Mouse (Mus musculus): ENCODE measurements around the gene Zfp592.
A peak's percentile ranks its signal among the peaks of the same experiment; 100 is the strongest.

Gene Zfp592

DNA sequence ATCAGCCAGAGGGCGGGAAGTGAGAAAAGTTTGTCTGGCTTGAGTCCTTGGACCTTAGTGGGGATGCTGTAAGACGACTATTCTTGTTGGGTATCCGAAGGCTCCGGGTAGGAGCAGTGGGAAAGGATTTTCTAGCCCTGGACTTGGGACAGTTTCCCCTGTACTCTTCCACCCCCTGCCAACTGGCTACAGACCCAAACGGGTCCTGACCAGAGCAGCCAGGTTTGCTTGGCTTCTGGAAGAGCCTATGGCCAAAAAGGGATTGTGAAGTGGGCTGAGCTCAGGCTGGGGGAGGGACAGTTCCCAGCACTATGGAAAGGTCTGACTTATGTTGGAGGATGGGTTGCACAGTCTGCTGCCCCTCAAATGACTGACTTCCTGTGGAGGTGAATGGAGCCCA, 65.9 kb downstream of the Zfp592 start:
- no peak for DNase-seq

DNA sequence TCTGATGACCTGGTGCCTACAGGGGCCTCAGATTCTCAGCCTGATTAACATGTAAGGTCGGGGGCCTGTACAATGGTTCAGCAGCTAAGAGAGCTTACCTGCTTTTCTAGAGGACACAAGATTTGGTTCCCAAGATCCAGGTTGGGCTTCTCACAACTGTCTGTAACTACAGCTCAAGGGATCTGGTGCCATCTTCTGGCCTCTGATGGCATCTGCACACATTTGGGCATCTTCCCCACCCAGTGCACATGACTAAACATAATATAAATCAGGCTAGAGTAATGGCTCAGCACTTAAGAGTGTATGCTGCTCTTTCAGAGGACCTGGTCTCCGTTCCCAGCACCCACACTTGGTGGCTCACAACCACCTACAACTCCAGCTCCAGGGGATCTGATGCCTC, 67.4 kb downstream of the Zfp592 start:
- DNase-seq: peak; percentile 70

DNA sequence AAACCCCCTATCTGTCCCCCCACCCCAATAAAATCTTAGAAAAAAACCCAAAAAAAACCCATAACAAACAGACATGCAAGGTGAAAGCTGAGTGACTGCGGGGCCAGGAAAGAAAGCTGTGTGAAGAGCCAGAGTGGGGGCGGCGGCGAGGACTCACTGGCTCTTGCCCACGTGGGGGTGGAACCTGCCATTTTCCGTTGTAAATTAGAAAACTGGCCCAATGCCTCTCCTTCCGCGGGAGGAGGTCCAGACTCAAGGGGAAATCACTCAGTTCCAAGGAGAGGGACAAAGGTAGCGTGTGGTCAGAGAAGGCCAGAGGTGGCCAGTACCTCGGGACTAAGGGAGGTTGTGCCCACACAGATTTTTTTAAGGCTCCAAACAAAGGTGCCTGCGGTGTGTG, 68.5 kb downstream of the Zfp592 start:
- no peak for DNase-seq

DNA sequence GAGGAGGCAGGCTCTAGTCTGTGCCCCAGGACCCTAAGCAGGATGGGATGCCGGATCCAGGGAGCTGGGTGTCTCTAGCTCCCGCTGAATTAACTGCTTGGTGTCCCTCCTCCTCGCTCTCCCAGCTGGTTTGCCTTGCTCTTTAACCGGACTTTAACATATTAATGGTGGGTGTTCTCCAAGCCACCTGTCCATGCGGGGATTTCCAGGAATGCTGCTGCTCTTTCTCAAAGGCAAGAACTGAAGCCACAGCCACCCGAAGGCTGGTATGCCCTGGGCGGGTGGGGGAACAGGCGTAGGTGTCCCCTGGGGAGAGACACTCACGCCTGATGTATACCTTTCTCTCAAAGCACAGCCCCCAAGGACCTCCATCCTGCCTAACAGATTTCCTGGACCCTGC, 69.9 kb downstream of the Zfp592 start:
- DNase-seq: no peak

DNA sequence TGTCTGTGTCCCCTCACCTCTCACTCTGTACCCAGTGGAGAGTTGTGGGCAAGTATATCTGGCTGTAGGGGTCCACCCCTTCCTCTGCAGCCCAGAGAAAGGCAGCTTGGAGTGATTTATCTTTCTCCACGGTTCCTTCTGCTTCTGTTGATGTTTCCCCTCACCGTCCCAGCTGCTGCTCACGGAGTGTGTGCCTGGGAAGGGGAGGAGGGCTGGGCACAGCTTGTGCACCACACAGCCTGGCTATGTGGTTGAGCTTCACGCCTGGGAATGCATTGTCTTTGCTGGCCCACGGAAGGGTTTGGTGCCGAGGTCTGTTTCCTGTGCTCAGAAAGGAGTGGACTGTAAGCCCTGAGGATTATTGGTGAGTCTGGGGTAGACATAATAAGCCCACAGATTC, 73.2 kb downstream of the Zfp592 start:
- DNase-seq: no peak

DNA sequence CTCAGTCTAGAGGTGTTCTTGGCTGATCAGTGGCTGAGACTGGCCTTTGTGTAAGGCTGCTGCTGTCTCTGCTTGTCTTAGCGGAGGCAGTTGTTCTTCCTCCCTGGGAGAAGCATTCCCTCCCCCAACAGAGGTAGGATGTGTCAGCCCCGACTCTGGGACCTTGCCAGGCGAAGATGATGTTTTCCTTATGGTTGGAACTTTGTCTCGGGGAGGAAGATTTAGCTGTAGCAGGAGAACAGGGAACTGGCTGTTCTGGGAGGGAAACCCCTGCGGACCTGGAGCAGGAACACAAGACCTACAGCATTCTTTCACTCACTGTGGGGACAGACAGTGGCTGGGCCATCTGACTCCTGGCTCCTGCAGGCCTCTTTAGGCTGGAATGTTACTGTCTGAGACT, 79.0 kb downstream of the Zfp592 start:
- DNase-seq: no peak

DNA sequence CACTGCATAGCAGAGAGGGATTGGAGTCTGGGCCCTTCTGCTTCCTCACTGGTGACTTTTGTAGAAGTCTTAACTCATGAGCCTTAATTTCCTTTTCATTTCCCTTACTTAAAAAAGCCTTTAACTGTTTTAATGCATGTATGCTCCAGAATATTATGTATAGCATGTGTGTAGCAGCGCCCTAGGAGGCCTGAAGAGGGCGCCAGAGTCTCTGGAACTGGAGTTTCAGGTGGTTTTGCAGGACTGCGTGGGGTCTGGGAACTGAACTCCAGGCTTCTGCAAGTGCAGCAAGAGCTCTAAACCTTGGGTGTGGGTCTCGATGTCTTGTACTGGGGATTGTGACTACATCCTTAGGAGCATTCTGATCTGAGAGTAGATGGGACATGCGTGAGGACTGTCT, 79.8 kb downstream of the Zfp592 start:
- peak; percentile 34 for DNase-seq

DNA sequence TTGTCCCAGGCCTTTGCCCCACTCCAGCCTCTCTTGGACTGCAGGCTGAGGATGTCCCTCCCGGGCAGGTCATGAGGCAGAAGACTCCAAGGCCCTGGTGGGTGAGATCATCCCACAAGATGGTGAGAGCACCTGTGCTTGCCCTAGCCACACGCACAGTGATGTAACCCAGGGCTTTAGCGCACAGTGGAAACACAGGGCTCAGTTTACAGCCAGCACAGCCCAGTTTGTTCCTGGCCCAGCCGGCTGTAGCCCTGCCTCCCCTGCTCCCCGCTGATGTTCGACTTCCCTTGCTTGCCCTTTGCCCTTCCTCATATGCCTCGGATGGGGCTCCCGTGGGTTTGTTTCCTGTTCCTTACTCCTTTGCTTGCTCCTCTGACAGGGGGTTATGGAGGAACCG, 81.1 kb downstream of the Zfp592 start:
- DNase-seq: peak; percentile 65

DNA sequence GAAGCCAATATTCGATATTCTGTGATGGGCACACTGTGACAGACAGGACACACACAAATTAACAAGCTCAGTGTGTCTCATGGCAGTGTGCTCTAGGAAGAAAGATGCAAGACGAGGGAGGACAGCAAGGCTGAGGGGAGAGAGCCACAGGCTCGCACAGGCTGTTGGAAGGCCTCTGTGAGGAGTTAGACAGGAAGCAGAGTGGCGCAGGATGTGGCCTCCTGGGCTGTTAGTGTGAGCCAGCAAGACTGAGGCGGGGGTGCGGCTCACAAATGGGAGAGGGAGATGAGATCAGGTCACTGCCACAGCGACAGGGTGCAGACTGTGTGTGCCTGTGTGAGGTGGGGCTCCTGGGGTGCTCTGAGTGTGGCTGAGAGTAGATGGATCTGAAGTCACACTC, 81.8 kb downstream of the Zfp592 start:
- peak; percentile 86 for DNase-seq

DNA sequence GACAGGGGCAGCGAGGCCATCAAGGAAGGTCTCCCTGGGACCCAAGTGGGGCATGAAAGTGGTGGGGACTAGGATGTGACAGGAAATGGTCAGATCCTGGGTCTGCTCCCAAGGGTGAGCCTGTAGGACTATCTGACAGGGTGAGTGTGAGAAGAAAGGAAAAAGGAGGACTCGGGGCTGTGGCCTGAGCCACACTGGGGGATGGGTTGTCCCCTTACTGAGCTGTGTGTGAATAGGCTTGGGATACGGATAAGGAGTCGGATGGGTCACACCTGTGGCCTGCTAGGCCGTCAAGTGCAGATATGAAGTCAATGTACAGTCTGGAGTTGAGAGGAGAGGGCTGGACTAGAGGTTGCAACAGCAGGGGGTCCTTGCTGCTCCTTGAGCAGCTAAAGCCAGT, 82.3 kb downstream of the Zfp592 start:
- DNase-seq: no peak

DNA sequence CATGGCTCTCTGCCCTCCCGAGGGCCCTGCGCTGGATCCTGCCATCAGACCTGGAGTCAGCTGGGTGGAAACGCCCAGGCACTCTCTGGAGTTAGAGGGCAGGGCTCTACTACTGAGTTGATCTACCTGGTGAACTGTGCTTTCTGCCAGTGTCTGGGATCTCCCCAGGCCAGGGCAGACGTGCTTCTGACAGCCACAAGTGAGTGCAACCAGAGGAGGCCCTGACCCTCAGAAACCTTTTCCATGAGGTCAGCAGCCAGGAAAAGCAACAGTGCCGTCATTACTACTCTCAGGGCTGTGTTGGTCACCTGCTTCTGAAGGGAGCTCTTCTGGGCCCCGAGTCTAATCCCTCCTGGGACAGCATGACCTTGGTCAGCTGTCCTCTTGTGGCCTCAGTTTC, 83.5 kb downstream of the Zfp592 start:
- no peak for DNase-seq

DNA sequence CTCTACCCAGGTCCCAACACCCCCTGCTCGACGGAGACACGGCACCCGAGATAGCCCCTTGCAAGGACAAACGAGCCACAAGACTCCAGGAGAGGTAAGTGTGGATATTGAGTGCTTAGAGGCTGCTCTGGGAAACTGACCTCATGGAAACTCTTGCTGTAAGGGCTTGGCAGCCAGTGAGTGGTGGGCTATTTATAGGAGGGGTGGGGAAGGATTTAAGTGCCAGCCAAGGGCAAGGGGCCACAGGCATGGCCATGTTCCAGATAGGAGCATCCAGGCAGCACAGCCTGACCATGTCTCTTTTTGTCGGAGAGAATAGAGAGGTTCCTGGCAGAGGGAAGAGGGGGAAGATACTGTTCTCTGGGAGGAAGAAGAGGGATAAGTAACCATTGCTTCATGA, 85.3 kb downstream of the Zfp592 start:
- no peak for DNase-seq

DNA sequence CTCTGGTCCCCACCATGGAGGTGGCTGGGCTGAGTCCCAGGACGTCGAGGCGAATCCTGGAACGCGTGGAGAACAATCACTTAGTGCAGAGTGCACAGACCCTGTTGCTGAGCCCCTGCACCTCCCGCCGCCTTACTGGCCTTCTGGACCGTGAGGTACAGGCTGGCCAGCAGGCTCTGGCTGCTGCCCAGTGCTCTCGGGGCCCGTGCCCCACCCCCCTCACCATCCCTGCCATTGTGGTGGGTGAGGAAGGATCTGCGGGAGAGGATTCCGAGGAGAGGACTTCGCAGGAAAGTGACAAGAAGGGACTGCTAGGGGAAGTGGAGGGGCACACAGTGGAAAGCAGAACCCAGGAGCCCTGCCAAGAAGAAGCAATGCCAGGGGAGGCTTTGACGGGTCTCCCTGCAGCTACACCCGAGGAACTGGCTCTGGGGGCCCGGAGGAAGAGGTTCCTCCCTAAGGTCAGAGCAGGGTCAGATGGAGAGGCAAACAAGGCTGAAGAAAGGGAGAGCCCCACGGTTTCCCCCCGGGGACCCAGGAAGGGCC, 100.0 kb downstream of the Zfp592 start:
- DNase-seq: no peak

DNA sequence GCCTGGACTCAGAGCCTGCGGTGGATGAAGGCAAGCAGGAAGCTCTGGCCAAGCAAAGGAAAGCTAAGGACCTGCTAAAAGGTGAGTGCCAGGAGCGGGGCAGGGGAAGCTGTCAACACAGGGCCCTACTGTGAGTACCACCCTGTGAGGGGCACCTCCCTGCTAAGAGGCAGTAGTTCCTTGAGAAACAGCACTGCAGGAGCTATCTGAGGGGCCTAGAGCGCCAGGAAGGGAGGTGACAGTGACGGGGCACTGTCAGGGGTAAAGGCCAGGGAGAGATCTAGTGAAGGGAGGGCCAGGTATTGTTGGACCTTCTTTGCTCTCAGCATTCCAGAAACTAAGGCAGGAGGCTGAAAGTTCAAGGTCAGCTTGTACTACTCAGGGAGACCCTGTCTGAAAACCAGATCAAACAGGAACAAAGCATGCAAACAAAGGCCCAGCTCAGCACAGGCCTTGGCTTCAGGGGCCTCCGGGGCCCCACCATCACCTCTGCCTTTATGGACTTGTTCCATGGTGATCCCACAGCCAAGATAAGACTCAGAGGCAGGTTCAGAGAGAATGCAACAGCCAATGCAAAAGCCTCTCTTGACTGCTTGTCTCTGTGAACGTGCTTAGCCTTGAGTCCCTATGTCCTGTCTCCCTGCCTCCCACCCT, 100.8 kb downstream of the Zfp592 start:
- DNase-seq: no peak
